Mouse (Mus musculus) neural tube, embryonic 14.5 days (tissue): ENCODE measurements at regions not wholly inside any gene's neighbourhood (a gene's known extent, or its start where the extent isn't known, plus 50 kb on each side); places are given as distances from the start of the nearest gene placed in this dataset.

Experiments
- ATAC-seq: fragments of 200-750 bp; cut with Nextera tagmentation; 2 replicates; pipeline ENCODE4 v1.8.0; 2017; ENCODE audit warnings: low read depth, mild to moderate bottlenecking, moderate TSS enrichment, moderate library complexity
- H3K27ac ChIP-seq: fragments of 300-500 bp; sonication (generic); 2 replicates; pipeline ENCODE4 v1.5.1; 2014; ENCODE audit warnings: low read depth, mild to moderate bottlenecking, control low read depth, low read length, moderate library complexity, mixed read lengths
- H3K27me3 ChIP-seq: fragments of 300-500 bp; sonication (generic); 2 replicates; pipeline ENCODE4 v1.6.1; 2014; ENCODE audit warnings: low read length; ENCODE audit not compliant: control insufficient read depth, insufficient read depth
- H3K36me3 ChIP-seq: fragments of 300-500 bp; sonication (generic); 2 replicates; pipeline ENCODE4 v1.6.1; 2014; ENCODE audit warnings: low read length, mixed read lengths; ENCODE audit not compliant: control insufficient read depth, insufficient read depth
- H3K4me1 ChIP-seq: fragments of 300-500 bp; sonication (generic); 2 replicates; pipeline ENCODE4 v1.6.1; 2014; ENCODE audit warnings: low read length; ENCODE audit not compliant: control insufficient read depth, insufficient read depth
- H3K4me2 ChIP-seq: fragments of 300-500 bp; sonication (generic); 2 replicates; pipeline ENCODE4 v1.6.1; 2014; ENCODE audit warnings: mild to moderate bottlenecking, low read depth, low read length, control low read depth
- H3K4me3 ChIP-seq: fragments of 300-500 bp; sonication (generic); 2 replicates; pipeline ENCODE4 v1.5.1; 2014; ENCODE audit warnings: low read depth, low read length, control low read depth, mixed read lengths
- H3K9ac ChIP-seq: fragments of 300-500 bp; sonication (generic); replicated peaks from 2 replicates; pipeline ENCODE4 v1.6.1; 2014; ENCODE audit warnings: low read depth, mild to moderate bottlenecking, control low read depth, low read length, mixed read lengths
- H3K9me3 ChIP-seq: fragments of 300-500 bp; sonication (generic); 2 replicates; pipeline ENCODE4 v1.6.1; 2016; ENCODE audit warnings: low read length; ENCODE audit not compliant: control insufficient read depth
- WGBS: fragments of 180-500 bp; shearing (Covaris S2); extraction: QIAGEN DNeasy Blood & Tissue Kit; methylation state at CpG from one replicate; pipeline ENCODE4 v1.1.7; 2014; 5-methylcytosine and 5-hydroxymethylcytosine counted together

- no peaks in the 10 kb centered on the region for H3K9me3 ChIP-seq
These were observed 64.6 kb downstream of the Smug1 start for GRCm38 (mm10) chr15:103102068-103102840.

DNA sequence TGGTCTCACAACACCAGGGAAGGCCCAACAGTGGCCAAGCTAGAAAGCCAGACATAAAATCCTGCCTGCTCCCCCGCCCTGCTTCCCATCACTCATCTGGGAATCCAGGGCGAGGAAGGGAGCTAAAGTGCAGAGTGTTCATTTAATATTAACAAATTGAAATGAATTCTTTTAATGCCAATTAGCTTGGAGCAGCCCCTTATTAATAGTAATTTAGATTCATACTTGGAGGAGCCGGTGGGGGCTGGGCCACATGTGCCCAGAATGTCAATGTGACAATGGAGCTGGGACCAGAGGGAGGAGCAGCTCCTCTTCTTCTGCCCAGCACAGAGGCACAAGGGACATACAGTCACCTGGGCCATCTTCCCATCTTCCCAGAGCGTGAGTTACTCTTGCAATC is 66.8 kb downstream of the Smug1 start:
- no peaks in the 10 kb centered on the region for H3K9me3 ChIP-seq
- no peaks in the 10 kb centered on the region for H3K36me3 ChIP-seq
- peaks cover 32% of the 10 kb centered on the region for H3K4me1 ChIP-seq
- H3K9ac ChIP-seq, result no peak overlapping the region
- ATAC-seq, result no peak
- no peak overlapping the region for H3K27ac ChIP-seq
- WGBS, result 24% methylated on average over 4 of the region's 4 CpGs
- H3K4me3 ChIP-seq, result no peak overlapping the region
- H3K4me2 ChIP-seq, result peak overlapping the region; percentile 28
- H3K27me3 ChIP-seq, result no peaks in the 10 kb centered on the region

More at GRCm38 (mm10) chr15:103102068-103102840, 64.6 kb downstream of the Smug1 start:
- Histone ChIP-seq H3K4me3 (peak overlapping the region; percentile 43), H3K9ac (peak overlapping the region; percentile 72), H3K27ac (peak overlapping the region; percentile 66), H3K27me3 (no peaks in the 10 kb centered on the region), H3K4me2 (peak overlapping the region; percentile 81), H3K4me1 (peaks cover 50% of the 10 kb centered on the region), H3K36me3 (no peaks in the 10 kb centered on the region)
- peak; percentile 74 for ATAC-seq
- WGBS, result 1% methylated on average over 46 of the region's 46 CpGs

DNA sequence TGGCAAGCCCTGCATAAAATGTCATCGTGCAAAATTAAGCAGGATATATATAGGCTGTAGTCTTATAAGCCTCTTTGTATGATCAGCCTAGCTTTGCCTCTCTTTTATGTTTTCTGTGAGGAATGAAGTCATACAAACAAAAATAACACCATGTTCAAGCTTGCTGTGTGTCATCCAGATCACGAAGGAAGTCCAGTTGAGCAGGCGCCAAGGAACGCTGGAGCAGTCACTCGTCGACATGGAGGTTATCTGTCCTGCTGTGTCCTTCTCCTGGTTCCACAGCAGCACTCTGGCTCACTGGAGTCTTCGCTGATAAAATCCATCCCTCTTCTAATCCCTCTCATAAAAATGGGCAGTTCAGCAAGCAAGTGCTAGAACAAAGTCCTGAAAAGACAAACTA is 72.4 kb downstream of the Smug1 start:
- 0 out of 2 replicates have a peak overlapping the region, but pooled peaks have one; percentile 41 for H3K27ac ChIP-seq
- no peaks in the 10 kb centered on the region for H3K9me3 ChIP-seq
- no peak overlapping the region for H3K4me2 ChIP-seq
- no peaks in the 10 kb centered on the region for H3K27me3 ChIP-seq
- no peak overlapping the region for H3K4me3 ChIP-seq
- ATAC-seq, result no peak
- WGBS, result 70% methylated on average over 7 of the region's 7 CpGs
- H3K4me1 ChIP-seq, result peaks cover 24% of the 10 kb centered on the region
- no peak overlapping the region for H3K9ac ChIP-seq
- H3K36me3 ChIP-seq, result no peaks in the 10 kb centered on the region

GRCm38 (mm10) chr15:103093655-103094054 is 73.2 kb downstream of the Smug1 start:
- Histone ChIP-seq H3K9me3 (no peaks in the 10 kb centered on the region), H3K4me3 (no peak overlapping the region), H3K27ac (peak overlapping the region; percentile 41), H3K4me2 (no peak overlapping the region), H3K4me1 (peaks cover 26% of the 10 kb centered on the region), H3K27me3 (no peaks in the 10 kb centered on the region), H3K36me3 (no peaks in the 10 kb centered on the region), H3K9ac (no peak overlapping the region)
- WGBS, result 22% methylated on average over 12 of the region's 12 CpGs
- ATAC-seq, result peak; percentile 62

DNA sequence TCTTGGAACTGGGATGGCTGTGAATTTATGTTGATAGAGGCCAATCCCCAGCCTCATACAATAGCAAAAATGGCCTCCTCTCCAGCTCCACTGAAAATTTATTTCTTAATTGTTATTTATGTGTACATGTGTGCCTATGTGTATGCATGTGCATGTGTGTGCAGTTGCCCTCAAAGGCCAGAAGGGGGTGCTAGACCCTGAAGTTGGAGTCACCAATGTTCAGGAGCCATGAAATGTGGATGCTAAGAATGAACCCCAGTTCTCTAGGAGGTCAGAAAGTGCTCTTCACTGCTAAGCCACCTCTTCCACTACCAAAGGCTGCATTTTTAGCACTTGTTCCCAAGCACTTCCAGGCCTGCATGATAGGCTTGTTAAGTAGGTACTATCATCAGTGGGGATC is 73.8 kb downstream of the Hoxc4 start:
- Histone ChIP-seq H3K4me3 (no peak overlapping the region), H3K36me3 (no peaks in the 10 kb centered on the region), H3K4me1 (peaks cover 38% of the 10 kb centered on the region), H3K27me3 (no peaks in the 10 kb centered on the region), H3K4me2 (no peak overlapping the region), H3K9me3 (no peaks in the 10 kb centered on the region), H3K9ac (no peak overlapping the region), H3K27ac (no peak overlapping the region)
- ATAC-seq, result no peak

- Histone ChIP-seq H3K27ac (no peak overlapping the region), H3K4me2 (no peak overlapping the region), H3K36me3 (no peaks in the 10 kb centered on the region), H3K27me3 (no peaks in the 10 kb centered on the region), H3K4me1 (peaks cover 57% of the 10 kb centered on the region), H3K9ac (no peak overlapping the region), H3K4me3 (no peak overlapping the region), H3K9me3 (no peaks in the 10 kb centered on the region)
- peak; percentile 36; the same call in 1 of the 2 replicates for ATAC-seq
- WGBS, result 54% methylated on average over 6 of the region's 6 CpGs
These were observed 71.8 kb downstream of the Hoxc4 start for GRCm38 (mm10) chr15:103090280-103091164.

GRCm38 (mm10) chr15:103089852-103090251 is 71.1 kb downstream of the Hoxc4 start:
- 36% methylated on average over 1 of the region's 1 CpGs for WGBS

GRCm38 (mm10) chr15:103089440-103089839 is 70.7 kb downstream of the Hoxc4 start:
- no peak overlapping the region for H3K9ac ChIP-seq
- no peaks in the 10 kb centered on the region for H3K27me3 ChIP-seq
- WGBS, result 81% methylated on average over 1 of the region's 1 CpGs
- no peak overlapping the region for H3K27ac ChIP-seq
- no peaks in the 10 kb centered on the region for H3K9me3 ChIP-seq
- no peak overlapping the region for H3K4me3 ChIP-seq
- ATAC-seq, result no peak
- peaks cover 55% of the 10 kb centered on the region for H3K4me1 ChIP-seq
- no peaks in the 10 kb centered on the region for H3K36me3 ChIP-seq
- H3K4me2 ChIP-seq, result no peak overlapping the region

More at GRCm38 (mm10) chr15:103089852-103090251, 71.1 kb downstream of the Hoxc4 start:
- no peak overlapping the region for H3K4me2 ChIP-seq
- no peaks in the 10 kb centered on the region for H3K27me3 ChIP-seq
- H3K4me3 ChIP-seq, result no peak overlapping the region
- H3K36me3 ChIP-seq, result no peaks in the 10 kb centered on the region
- H3K4me1 ChIP-seq, result peaks cover 58% of the 10 kb centered on the region
- ATAC-seq, result no peak
- no peak overlapping the region for H3K27ac ChIP-seq
- H3K9ac ChIP-seq, result no peak overlapping the region
- H3K9me3 ChIP-seq, result no peaks in the 10 kb centered on the region

- no peak overlapping the region for H3K4me3 ChIP-seq
- peak; percentile 54 for ATAC-seq
- no peak overlapping the region; the same call in 1 of the 2 replicates for H3K27ac ChIP-seq
- H3K9ac ChIP-seq, result no peak overlapping the region
- no peaks in the 10 kb centered on the region for H3K27me3 ChIP-seq
- 9% methylated on average over 4 of the region's 4 CpGs for WGBS
- no peaks in the 10 kb centered on the region for H3K9me3 ChIP-seq
- H3K4me2 ChIP-seq, result peak overlapping the region; percentile 73; the same call in 1 of the 2 replicates
- peaks cover 44% of the 10 kb centered on the region for H3K4me1 ChIP-seq
- H3K36me3 ChIP-seq, result no peaks in the 10 kb centered on the region
These were observed 68.5 kb downstream of the Hoxc4 start for GRCm38 (mm10) chr15:103087204-103087603.
